Mouse (Mus musculus): ENCODE results near the gene Chst14. TPM values are rescaled to one million over a fixed set of nuclear protein-coding genes. Genes with fewer than 3 reads are reported as not detected.
A peak's percentile ranks its signal among the peaks of the same experiment; 100 is the strongest.

Gene Chst14
- 1 to 10 TPM; 3.0 to 3.2 TPM for total RNA-seq (2021)

- peak in 1 of 2 experiments; percentile 50 for DNase-seq (ENCODE audit: extremely low spot score in 1 of 2, low spot score in 1 of 2)
Observed at GRCm38 (mm10) chr2:118926361-118926997, at the start of gene Chst14. TSS of gene Chst14 (plus strand) at chr2:118926496.

DNA sequence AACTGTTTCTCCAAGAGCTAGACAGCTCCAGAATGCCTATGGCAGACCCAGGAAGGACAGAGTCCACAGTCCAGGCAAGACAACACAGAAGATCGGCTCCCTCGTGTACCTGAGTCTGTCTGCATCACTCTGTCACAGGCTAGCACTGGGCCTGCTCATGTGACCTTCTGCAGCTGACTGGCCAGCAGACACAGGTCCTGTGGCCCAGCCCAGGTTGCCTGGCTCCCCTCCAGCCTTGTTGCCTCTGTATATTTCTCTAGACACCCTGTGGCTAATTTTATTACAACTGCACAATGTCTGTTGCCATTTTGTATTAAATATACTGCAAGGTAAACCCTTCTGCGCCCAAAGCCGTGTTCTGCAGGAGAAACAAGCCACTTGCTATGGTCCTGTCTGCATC lies 45.3 kb upstream of the Chst14 start:
- no peak for DNase-seq (ENCODE audit: extremely low spot score in 1 of 2, low spot score in 1 of 2)

- DNase-seq (ENCODE audit: extremely low spot score in 1 of 2, low spot score in 1 of 2), result no peak
Observed at GRCm38 (mm10) chr2:118881956-118882355, 44.3 kb upstream of the Chst14 start.

DNA sequence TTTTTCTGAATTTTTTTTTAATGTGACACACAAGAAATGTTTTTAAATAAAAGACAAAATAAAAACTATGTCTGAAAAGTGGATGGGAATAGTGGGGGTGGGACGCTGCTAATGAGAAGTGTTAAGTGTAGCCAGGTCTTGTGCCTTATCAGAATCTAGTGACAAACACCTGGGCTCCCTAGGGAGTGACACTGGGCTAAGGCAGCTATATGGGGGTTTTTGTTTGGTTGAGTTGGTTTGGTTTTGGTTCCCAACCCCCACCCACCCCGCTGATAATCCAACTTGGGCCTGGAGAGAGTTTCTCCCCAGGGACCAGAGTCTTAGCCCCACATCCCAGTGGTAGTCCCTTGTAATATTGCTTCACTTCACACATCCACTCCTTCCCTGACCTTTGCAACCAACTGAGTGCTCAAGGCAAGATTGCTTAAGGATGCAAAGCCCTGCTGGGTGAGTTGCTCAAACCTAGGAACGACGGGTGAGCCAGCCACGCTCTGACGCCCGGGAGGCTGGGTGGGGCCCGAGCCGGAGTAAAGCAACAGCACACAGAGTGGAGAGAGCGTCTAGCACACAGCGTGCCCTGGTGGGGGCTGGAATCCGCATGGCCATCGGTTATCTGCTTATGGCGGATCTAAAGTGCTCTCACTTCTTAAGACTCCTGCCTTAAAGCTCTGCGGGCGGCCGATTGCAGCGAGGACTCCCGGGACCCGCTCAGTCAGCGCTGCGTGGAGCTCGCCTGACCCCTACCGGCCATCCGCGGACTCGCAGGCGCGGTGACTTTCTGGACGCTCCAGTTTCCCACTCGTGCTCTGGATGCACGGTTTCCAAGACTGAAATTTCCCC lies 43.2 kb upstream of the Chst14 start:
- DNase-seq (ENCODE audit: extremely low spot score in 1 of 2, low spot score in 1 of 2), result peak; percentile 96 to 98

DNA sequence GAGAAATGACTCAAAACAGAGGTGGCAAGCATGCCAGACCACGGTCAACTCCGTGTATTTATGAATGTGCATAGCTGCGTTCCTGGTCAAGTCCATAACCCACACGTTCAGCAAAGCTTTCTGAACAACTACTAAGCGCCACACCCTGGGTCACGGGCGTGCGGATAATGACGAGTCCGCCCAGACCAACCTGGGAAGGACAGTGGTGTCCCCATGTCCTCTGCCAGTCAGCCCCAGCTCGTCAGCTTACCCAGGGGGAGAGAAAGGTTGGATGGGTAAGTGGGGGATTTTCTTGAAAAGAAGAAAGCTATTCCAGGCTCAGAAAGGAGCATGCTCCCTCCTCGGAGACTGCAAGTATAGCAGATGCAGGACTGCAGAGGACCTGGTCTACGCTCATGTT lies 38.9 kb upstream of the Chst14 start:
- no peak for DNase-seq (ENCODE audit: extremely low spot score in 1 of 2, low spot score in 1 of 2)

DNA sequence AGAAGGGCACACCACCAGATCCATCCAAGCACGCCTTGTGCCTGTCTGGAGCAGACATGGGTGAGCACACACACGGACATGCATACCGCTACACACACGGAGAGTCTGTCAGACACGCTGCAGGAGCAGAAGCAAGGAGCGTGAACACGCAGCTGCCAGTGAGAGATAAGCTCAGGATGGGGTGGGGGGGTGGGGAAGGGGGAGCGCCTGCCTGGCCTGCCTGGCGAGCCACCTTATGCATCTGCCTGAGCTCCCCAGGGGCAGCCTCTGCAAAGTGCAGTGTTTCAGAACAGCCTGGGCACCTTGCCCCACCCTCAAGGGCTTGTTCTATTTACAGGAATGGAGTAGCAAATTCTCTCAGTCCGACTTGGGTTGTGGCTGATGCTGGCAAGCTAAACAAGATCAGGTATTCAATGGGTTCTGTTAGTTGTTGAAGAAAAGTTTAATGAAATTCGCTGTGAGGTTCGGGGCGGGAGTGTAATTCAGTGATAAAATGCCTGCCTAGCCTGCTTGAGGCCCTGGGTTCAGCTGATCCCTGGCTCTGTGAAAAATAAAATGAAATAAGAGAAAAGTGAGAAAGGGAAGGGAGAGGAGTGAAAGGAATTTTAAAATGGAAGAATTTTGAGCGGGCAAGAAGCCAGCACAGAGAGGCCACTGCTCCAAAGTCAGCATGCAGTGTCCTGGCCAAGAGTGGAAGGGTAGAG lies 38.3 kb upstream of the Chst14 start:
- no peak for DNase-seq (ENCODE audit: extremely low spot score in 1 of 2, low spot score in 1 of 2)

GRCm38 (mm10) chr2:118891173-118891572 lies 35.1 kb upstream of the Chst14 start:
- no peak for DNase-seq (ENCODE audit: extremely low spot score in 1 of 2, low spot score in 1 of 2)

GRCm38 (mm10) chr2:118895990-118896913 lies 30.0 kb upstream of the Chst14 start:
- DNase-seq (ENCODE audit: extremely low spot score in 1 of 2, low spot score in 1 of 2), result peak in 1 of 2 experiments; percentile 18

DNA sequence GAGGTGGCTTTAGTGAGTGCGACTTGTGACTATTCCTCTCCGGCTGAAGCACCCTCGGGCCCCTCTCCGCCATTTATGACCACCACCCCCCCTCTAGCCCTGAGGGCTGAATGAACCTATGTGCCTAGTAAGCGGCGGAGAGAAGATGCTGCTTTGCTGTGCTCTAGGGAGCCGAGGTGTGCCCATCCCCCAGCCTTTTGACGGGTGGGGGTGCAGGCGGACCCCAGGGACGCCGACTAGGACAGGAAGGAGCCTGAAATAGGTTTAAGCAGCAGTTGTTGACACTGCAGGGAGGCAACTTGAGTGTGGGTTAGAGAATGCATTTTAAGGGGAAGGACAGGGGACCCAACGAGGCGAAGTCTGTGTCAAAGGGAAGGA lies 29.4 kb upstream of the Chst14 start:
- DNase-seq (ENCODE audit: extremely low spot score in 1 of 2, low spot score in 1 of 2), result peak in 1 of 2 experiments; percentile 30

- DNase-seq (ENCODE audit: extremely low spot score in 1 of 2, low spot score in 1 of 2), result no peak
Observed at GRCm38 (mm10) chr2:118897392-118897791, 28.9 kb upstream of the Chst14 start.

DNA sequence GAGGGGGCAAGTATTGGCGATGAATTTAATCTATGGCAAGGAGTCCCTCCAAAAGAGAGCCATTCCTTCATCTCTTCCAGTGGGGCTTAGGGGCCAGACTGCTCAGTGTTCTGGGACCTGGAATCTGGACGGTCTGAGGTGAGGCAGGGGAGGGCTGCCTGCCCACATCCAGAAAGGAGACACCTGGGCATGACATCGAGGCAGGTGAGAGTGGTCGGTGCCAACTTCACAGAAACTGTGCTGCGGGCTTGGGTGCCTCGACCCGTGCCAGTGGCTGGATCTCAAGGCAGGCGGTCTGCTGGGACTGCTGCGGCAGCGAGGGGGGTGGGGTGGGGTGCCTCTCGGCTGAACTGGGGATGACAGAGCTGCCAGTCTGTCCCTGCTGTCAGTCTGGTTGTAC lies 28.5 kb upstream of the Chst14 start:
- no peak for DNase-seq (ENCODE audit: extremely low spot score in 1 of 2, low spot score in 1 of 2)

DNA sequence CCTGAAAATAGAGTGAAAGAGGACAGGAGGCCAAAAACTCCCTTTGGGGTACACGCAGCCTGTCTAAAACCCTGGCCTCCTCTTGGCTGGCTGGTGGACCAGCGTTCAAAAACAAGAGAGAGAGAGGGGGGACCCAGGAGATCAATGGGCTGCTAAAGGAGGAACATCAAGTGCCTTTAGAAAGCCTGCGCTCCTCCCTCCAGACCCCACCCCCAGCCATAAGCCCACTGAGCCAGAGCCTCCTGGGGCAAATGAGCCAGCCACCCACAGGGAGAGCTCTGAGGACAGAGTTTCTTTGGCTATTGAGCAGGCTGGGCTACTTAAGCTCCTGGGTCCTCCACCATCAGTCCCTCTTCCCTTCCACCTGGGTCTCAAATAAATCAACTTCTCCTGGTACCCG lies 27.5 kb upstream of the Chst14 start:
- no peak for DNase-seq (ENCODE audit: extremely low spot score in 1 of 2, low spot score in 1 of 2)

GRCm38 (mm10) chr2:118899306-118899705 lies 27.0 kb upstream of the Chst14 start:
- DNase-seq (ENCODE audit: extremely low spot score in 1 of 2, low spot score in 1 of 2), result no peak

DNA sequence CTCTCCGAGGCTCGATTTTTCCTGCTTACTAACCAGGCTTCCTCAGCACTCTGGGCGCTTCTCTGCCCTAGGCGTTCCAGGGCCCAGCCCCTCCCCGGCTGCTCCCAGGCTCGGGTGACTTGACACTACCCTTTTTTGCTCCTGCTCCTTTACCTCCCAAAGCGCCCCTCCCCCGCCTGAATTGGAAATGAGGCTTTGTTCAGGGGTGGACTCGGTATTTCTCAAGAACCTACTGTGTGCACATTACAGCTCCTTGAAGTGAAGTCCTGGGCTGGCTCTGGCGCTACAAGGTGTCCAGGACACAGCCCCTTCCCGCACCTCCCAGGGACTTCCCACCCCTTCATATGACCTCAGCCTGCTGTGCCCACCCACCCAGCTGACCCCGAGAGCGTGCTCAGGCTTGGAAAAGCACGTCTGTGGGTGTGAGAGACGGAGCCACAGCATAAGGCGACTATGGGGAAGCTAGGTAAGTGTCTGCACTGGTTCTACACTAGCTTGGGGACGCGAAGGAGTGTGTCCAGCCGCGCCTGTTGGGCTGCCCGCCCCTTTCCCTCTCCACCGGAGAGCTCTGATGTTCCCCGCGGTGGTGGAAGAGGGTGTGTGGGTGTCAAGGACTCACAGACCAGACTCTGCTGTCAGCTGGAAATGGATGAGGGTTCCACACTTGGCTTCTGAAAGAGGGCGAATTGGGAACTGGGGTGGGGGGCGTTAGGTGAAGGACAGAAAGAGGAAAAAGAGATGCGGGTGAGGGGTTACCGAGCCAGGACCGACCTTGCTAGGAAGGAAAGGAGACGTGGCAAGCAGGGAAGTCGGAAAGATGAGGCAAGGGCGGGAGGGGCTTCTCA lies 26.1 kb upstream of the Chst14 start, which contains the start of gene Bahd1:
Gene Bahd1 (plus strand): TSS at position 397 of the 845 bp plus-strand sequence.
- DNase-seq (ENCODE audit: extremely low spot score in 1 of 2, low spot score in 1 of 2), result peak in 1 of 2 experiments; percentile 16

DNA sequence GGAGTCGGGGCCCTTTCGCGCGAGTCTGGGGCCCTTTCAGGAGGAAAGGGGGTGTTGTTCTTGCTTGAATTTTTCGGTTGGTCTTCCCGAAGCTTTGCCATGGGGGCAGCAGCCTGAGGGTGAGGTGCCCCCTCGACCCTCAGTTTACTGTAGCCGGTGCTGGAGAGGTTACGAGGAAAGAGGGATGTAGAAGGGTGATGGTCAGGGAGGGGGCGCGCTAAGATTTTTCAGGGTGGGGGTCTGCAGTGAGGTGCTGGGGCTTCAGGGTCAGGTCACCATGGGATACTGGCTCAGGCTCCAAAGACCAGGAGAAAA lies 25.5 kb upstream of the Chst14 start:
- no peak for DNase-seq (ENCODE audit: extremely low spot score in 1 of 2, low spot score in 1 of 2)

GRCm38 (mm10) chr2:118901175-118902031 lies 24.9 kb upstream of the Chst14 start:
- peak; percentile 91 to 96 for DNase-seq (ENCODE audit: extremely low spot score in 1 of 2, low spot score in 1 of 2)

DNA sequence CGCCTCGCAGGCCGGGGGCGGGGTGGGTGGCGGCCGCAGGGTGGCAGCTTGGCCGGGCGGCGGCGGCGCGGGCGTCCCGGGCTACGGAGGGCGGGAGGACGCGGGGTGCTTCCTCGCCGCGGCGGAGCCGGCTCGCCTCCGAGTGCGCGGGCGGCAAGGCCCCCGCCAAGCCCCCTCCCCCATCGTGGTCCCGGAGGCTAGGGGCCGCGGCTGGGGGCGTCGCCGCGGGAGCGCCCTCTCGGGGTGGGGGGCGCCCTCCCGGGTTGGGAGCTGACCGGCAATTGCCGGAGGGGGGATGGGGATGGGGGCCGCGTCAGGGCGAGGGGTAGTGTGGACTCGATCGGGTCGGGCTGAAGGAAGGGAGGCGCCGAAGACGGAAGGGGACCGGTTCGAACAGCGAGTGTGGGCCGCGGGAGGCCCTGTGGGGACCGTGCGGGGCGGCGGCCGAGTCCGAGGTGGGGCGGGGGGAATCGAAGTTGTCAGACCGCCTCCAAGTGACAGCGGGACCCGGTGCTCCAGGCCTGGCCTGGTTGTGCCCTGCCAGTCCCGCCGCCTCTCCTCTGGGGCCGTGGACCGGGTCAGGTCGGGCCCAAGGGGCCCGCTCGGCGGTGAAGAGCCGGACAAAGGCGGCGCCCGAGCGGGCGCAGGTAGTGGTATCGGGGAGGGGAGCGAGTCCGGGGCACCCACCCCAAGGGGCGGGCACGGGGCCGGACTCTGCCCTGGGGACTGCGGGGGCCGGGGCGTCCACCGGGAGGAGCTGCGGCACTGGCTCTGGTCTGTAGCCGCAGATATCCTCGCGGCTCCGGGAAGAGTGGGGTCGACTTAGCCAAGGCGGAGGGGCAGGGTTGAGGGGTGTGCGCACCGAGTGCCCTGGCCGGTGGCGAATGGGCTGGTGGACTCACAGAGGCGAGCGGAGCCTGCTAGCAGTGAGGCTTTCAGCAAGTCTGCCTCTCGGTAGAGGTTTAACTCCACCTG lies 24.0 kb upstream of the Chst14 start:
- peak; percentile 22 to 29 for DNase-seq (ENCODE audit: extremely low spot score in 1 of 2, low spot score in 1 of 2)
